Mouse (Mus musculus): ENCODE results near the gene Fat4. TPM values are rescaled to one million over a fixed set of nuclear protein-coding genes. Genes with fewer than 3 reads are reported as not detected.

Gene Fat4
- polyA plus RNA-seq, 1 experiment, result 1.5 TPM

- under 1% methylated on average over 60 of the region's 60 CpGs for WGBS
- Histone ChIP-seq H3K27ac (ENCODE audit: insufficient read depth, low read length) (no peak overlapping the region), H3K4me3 (replicated peaks; ENCODE audit: insufficient read depth, low read depth, low read length) (peak overlapping the region; percentile 56), H3K27me3 (ENCODE audit: control insufficient read depth, insufficient read depth, low read length) (no peaks in the 10 kb centered on the region), H3K4me1 (ENCODE audit: control insufficient read depth, insufficient read depth, low read length) (no peaks in the 10 kb centered on the region)
- TF ChIP-seq CTCF (IDR thresholded peaks at IDR 0.05; ENCODE audit: borderline replicate concordance, insufficient read depth, low read depth, low read length), result no peak
- no peak for TF ChIP-seq POLR2A (IDR thresholded peaks at IDR 0.05; ENCODE audit: borderline replicate concordance, insufficient read depth, low read length)
- peak; percentile 17 to 35 for DNase-seq
Observed at GRCm38 (mm10) chr3:38886061-38886821, 499 bp upstream of the Fat4 start.

- Histone ChIP-seq H3K27me3 (ENCODE audit: control insufficient read depth, insufficient read depth, low read length) (no peaks in the 10 kb centered on the region), H3K4me3 (replicated peaks; ENCODE audit: insufficient read depth, low read depth, low read length) (peak overlapping the region; percentile 42), H3K4me1 (ENCODE audit: control insufficient read depth, insufficient read depth, low read length) (no peaks in the 10 kb centered on the region), H3K27ac (ENCODE audit: insufficient read depth, low read length) (no peak overlapping the region)
- TF ChIP-seq POLR2A (IDR thresholded peaks at IDR 0.05; ENCODE audit: borderline replicate concordance, insufficient read depth, low read length) (no peak), CTCF (IDR thresholded peaks at IDR 0.05; ENCODE audit: borderline replicate concordance, insufficient read depth, low read depth, low read length) (peak; percentile 30; the same call in 1 of the 2 replicates)
- under 1% methylated on average over 47 of the region's 47 CpGs for WGBS
- DNase-seq, result peak; percentile 35 to 47
Observed at GRCm38 (mm10) chr3:38887381-38887991, 746 bp downstream of the Fat4 start.

DNA sequence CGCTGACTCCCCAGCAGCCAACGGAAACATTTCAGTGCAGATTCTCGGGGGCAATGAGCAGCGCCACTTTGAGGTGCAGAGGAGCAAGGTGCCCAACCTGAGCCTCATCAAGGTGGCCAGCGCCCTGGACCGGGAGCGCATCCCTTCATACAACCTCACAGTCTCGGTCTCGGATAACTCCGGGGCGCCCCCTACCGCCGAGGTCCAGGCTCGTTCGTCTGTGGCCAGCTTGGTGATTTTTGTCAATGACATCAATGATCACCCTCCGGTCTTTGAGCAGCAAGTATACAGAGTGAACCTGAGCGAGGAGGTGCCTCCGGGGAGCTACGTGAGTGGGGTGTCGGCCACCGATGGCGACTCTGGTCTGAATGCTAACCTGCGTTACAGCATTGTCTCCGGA lies 1.4 kb downstream of the Fat4 start:
- Histone ChIP-seq H3K4me1 (ENCODE audit: control insufficient read depth, insufficient read depth, low read length) (peaks cover 4% of the 10 kb centered on the region; the same call in 1 of the 2 replicates), H3K4me3 (replicated peaks; ENCODE audit: insufficient read depth, low read depth, low read length) (peak overlapping the region; percentile 42), H3K27ac (ENCODE audit: insufficient read depth, low read length) (no peak overlapping the region), H3K27me3 (ENCODE audit: control insufficient read depth, insufficient read depth, low read length) (no peaks in the 10 kb centered on the region)
- 6% methylated on average over 24 of the region's 24 CpGs for WGBS
- TF ChIP-seq POLR2A (IDR thresholded peaks at IDR 0.05; ENCODE audit: borderline replicate concordance, insufficient read depth, low read length) (no peak), CTCF (IDR thresholded peaks at IDR 0.05; ENCODE audit: borderline replicate concordance, insufficient read depth, low read depth, low read length) (peak; percentile 56; the same call in 1 of the 2 replicates)
- peak; percentile 64 to 78 for DNase-seq

- no peak for DNase-seq
- 10% methylated on average over 6 of the region's 6 CpGs for WGBS
- H3K4me3 ChIP-seq (replicated peaks; ENCODE audit: insufficient read depth, low read depth, low read length), result peak overlapping the region; percentile 27
- no peak overlapping the region for H3K27ac ChIP-seq (ENCODE audit: insufficient read depth, low read length)
- TF ChIP-seq CTCF (IDR thresholded peaks at IDR 0.05; ENCODE audit: borderline replicate concordance, insufficient read depth, low read depth, low read length) (no peak), POLR2A (IDR thresholded peaks at IDR 0.05; ENCODE audit: borderline replicate concordance, insufficient read depth, low read length) (no peak)
- H3K27me3 ChIP-seq (ENCODE audit: control insufficient read depth, insufficient read depth, low read length), result no peaks in the 10 kb centered on the region
- H3K4me1 ChIP-seq (ENCODE audit: control insufficient read depth, insufficient read depth, low read length), result peaks cover 4% of the 10 kb centered on the region; the same call in 1 of the 2 replicates
Observed at GRCm38 (mm10) chr3:38892791-38893224, 6.1 kb downstream of the Fat4 start.

DNA sequence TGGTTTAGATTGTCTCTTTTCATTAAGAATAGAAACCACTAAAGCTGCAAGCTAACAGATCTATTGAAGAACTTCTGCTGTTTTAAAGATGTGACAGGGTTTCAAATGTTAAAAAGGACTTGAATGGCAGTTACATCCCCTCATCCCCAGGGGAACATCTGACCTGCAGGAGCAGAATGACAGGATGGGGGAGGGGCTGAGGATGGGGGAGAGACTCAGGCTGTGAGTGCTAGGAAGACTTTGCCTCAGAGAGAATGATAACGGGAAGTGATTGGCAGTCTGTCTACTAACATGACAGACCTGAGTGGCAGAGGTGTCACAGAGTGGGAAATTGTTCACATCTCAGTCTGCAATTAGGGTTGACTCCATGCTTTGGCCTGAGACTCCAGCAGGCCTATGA lies 14.1 kb downstream of the Fat4 start:
- 26% methylated on average over 1 of the region's 1 CpGs for WGBS
- TF ChIP-seq POLR2A (IDR thresholded peaks at IDR 0.05; ENCODE audit: borderline replicate concordance, insufficient read depth, low read length), result no peak
- no peak for TF ChIP-seq CTCF (IDR thresholded peaks at IDR 0.05; ENCODE audit: borderline replicate concordance, insufficient read depth, low read depth, low read length)
- Histone ChIP-seq H3K4me3 (replicated peaks; ENCODE audit: insufficient read depth, low read depth, low read length) (no peak overlapping the region), H3K27me3 (ENCODE audit: control insufficient read depth, insufficient read depth, low read length) (no peaks in the 10 kb centered on the region), H3K27ac (ENCODE audit: insufficient read depth, low read length) (no peak overlapping the region), H3K4me1 (ENCODE audit: control insufficient read depth, insufficient read depth, low read length) (no peaks in the 10 kb centered on the region)
- no peak for DNase-seq

DNA sequence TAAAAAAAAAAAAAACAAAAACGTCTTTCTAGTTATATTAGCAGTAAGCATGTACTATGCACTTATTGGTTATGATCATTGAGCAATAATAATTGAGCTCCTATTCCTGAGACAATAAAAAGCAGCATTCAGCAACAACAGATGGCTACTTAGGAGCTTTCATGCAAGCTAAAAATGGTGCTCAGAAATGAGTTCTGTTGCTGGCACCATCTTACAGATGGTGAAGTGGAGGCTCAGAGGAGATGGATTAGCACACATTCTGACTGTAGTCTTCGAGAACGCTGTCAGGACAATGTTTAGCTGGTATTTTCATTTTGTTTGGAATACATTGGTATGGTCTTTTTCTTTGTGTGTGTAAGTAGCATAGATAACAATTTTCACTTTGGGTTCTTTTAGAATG lies 20.1 kb downstream of the Fat4 start:
- Histone ChIP-seq H3K4me3 (replicated peaks; ENCODE audit: insufficient read depth, low read depth, low read length) (no peak overlapping the region), H3K27ac (ENCODE audit: insufficient read depth, low read length) (no peak overlapping the region), H3K4me1 (ENCODE audit: control insufficient read depth, insufficient read depth, low read length) (peaks cover 5% of the 10 kb centered on the region), H3K27me3 (ENCODE audit: control insufficient read depth, insufficient read depth, low read length) (no peaks in the 10 kb centered on the region)
- TF ChIP-seq POLR2A (IDR thresholded peaks at IDR 0.05; ENCODE audit: borderline replicate concordance, insufficient read depth, low read length), result no peak
- no peak for TF ChIP-seq CTCF (IDR thresholded peaks at IDR 0.05; ENCODE audit: borderline replicate concordance, insufficient read depth, low read depth, low read length)
- 63% methylated on average over 3 of the region's 3 CpGs for WGBS
- no peak for DNase-seq

DNA sequence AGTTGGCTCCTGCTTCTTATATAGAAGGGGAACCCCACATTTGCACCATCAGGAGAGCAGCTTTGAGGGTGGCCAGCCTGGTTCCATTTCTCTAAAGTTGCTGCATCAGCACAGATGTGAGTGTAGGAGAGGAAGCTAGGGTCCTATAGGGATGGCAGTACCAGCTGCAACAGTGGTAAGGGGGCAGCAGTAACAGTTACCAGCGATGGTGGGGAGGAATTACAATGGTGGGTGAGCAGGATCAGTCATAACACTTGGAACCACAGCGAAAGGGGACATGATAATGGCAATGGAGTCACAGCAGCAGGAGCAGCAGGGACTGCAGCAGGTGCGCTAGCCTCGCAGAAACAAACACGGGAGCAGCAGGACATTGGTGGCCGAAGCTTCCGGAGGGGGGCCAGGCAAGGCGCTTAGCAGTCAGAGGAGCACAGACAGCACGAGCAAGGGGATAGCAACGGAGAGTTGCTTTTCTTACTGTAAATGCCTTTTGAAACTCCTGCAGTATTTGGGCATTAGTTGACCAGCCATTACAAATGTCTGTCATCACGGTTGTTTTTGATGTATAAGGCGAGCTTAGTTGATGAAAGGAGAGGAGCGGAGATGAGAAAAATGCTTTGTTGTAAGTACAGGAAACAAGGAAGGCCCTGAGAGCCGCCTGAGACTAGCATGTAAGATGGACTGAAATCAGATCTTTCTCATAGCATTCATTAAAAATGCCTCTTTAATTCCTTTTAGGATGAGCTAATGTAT lies 21.1 kb downstream of the Fat4 start:
- WGBS, result 16% methylated on average over 14 of the region's 14 CpGs
- Histone ChIP-seq H3K4me1 (ENCODE audit: control insufficient read depth, insufficient read depth, low read length) (peaks cover 5% of the 10 kb centered on the region), H3K27me3 (ENCODE audit: control insufficient read depth, insufficient read depth, low read length) (no peaks in the 10 kb centered on the region), H3K4me3 (replicated peaks; ENCODE audit: insufficient read depth, low read depth, low read length) (peak overlapping the region; percentile 36), H3K27ac (ENCODE audit: insufficient read depth, low read length) (no peak overlapping the region)
- TF ChIP-seq POLR2A (IDR thresholded peaks at IDR 0.05; ENCODE audit: borderline replicate concordance, insufficient read depth, low read length) (no peak), CTCF (IDR thresholded peaks at IDR 0.05; ENCODE audit: borderline replicate concordance, insufficient read depth, low read depth, low read length) (no peak)
- DNase-seq, result no peak

Data from cerebellum, adult 2 months (tissue).